In genomic region chr15:6601330-6601729, GRCm38 (mm10) we compare ENCODE assay signal across 23 mouse cellular contexts.
DNase-seq lines count a peak whose midpoint lies in the region; ATAC-seq and TF ChIP-seq lines count a peak whose summit lies in the region.
"Had no signal": no experiment of that assay in that cellular context is flagged by ENCODE, and none has a peak within 500 bp of the region (broad histone marks: within the 10 kb centered on the region; RNA-seq: fewer than 3 reads in every experiment).

No protein-coding gene starts in this region.

- no peaks in the 10 kb centered on the region; the same call in 1 of the 2 replicates for H3K36me3 ChIP-seq in thymus, adult 2 months (ENCODE audit: control insufficient read depth, insufficient read depth, low read length)
- H3K36me3 ChIP-seq in kidney, embryonic 16.5 days (ENCODE audit: insufficient read depth, low read length), result no peaks in the 10 kb centered on the region
- H3K36me3 ChIP-seq: embryonic facial prominence, embryonic 10.5 days; forebrain, embryonic 15.5 days; limb, embryonic 12.5 days; midbrain, embryonic 13.5 days had no signal

- H3K27ac ChIP-seq in thymus, adult 2 months (ENCODE audit: control insufficient read depth, insufficient read depth, low read length), result peak overlapping the region; percentile 84
- no peak overlapping the region for H3K27ac ChIP-seq in kidney, embryonic 16.5 days (ENCODE audit: low read length)
- H3K27ac ChIP-seq: embryonic facial prominence, embryonic 10.5 days; forebrain, embryonic 15.5 days; gastrocnemius, adult 2 months; heart, adult 2 months; hindbrain, embryonic 14.5 days; left cerebral cortex, adult 2 months; limb, embryonic 12.5 days; midbrain, embryonic 13.5 days had no signal

- peaks cover 18% of the 10 kb centered on the region for H3K4me1 ChIP-seq in thymus, adult 2 months (replicated peaks; ENCODE audit: control insufficient read depth, insufficient read depth, low read length)
- H3K4me1 ChIP-seq in kidney, embryonic 16.5 days (ENCODE audit: insufficient read depth, low read length), result no peaks in the 10 kb centered on the region
- H3K4me1 ChIP-seq: embryonic facial prominence, embryonic 10.5 days; forebrain, embryonic 15.5 days; limb, embryonic 12.5 days; midbrain, embryonic 13.5 days had no signal

- no peak overlapping the region for H3K9ac ChIP-seq in kidney, embryonic 16.5 days (replicated peaks; ENCODE audit: low read length)
- H3K9ac ChIP-seq: forebrain, embryonic 15.5 days; hindbrain, embryonic 14.5 days; limb, embryonic 12.5 days; lung, embryonic 14.5 days; midbrain, embryonic 13.5 days had no signal

- peak; percentile 86 for DNase-seq in heart, adult 11 months
- DNase-seq in heart, postnatal 36 days, result no peak
- no peak for DNase-seq in thymus, adult 2 months
- no peak for DNase-seq in thymus, adult 18-20 months
- peak; percentile 87 for DNase-seq in naive thymus-derived CD4-positive, alpha-beta T cell, adult 2 months (ENCODE audit: low read depth)
- no peak for DNase-seq in heart, adult 9 months (ENCODE audit: low spot score in 2 of 2)
- DNase-seq: adrenal gland, postnatal 25 days; cerebellum, postnatal 25 days; gastrocnemius, adult 2 months; heart, adult 2 months; kidney, adult 2 months; kidney, postnatal 4 days; lung, embryonic 14.5 days; right cerebral cortex, postnatal 25 days had no signal

- TF ChIP-seq CTCF in thymus, adult 2 months (IDR thresholded peaks at IDR 0.05; ENCODE audit: borderline replicate concordance, control insufficient read depth, extremely low read depth, insufficient read depth, low read length, poor library complexity), result no peak

- no peak overlapping the region for H3K4me2 ChIP-seq in kidney, embryonic 16.5 days (replicated peaks; ENCODE audit: low read depth, low read length)
- H3K4me2 ChIP-seq: forebrain, embryonic 15.5 days; hindbrain, embryonic 14.5 days; limb, embryonic 12.5 days; lung, embryonic 14.5 days; midbrain, embryonic 13.5 days had no signal

- intact Hi-C loops in heart, postnatal 36 days (cut with DNase I), result no loop called here

- peak; percentile 92 for ATAC-seq in granulocyte monocyte progenitor cell, adult 5-6 weeks (replicated peaks; ENCODE audit: poor library complexity, severe bottlenecking)
- no peak for ATAC-seq in kidney, embryonic 16.5 days (ENCODE audit: low FRiP score, low TSS enrichment)
- ATAC-seq: forebrain, embryonic 15.5 days; midbrain, embryonic 13.5 days had no signal

- WGBS in thymus, adult 2 months, result 3% methylated on average over 6 of the region's 6 CpGs
- WGBS in kidney, embryonic 16.5 days, result 77% methylated on average over 6 of the region's 6 CpGs

- H3K4me3 ChIP-seq in thymus, adult 2 months (ENCODE audit: control insufficient read depth, insufficient read depth, low read length), result no peak overlapping the region
- H3K4me3 ChIP-seq in kidney, embryonic 16.5 days (ENCODE audit: low read length), result no peak overlapping the region
- H3K4me3 ChIP-seq: embryonic facial prominence, embryonic 10.5 days; erythroblast, embryonic 14.5 days; forebrain, embryonic 15.5 days; gastrocnemius, adult 2 months; heart, adult 2 months; left cerebral cortex, adult 2 months; limb, embryonic 12.5 days; midbrain, embryonic 13.5 days had no signal

- TF ChIP-seq POLR2A in thymus, adult 2 months (IDR thresholded peaks at IDR 0.05; ENCODE audit: control insufficient read depth, extremely low read depth, insufficient read depth, low read length, poor library complexity), result no peak

- no peaks in the 10 kb centered on the region for H3K9me3 ChIP-seq in kidney, embryonic 16.5 days (ENCODE audit: low read length)
- H3K9me3 ChIP-seq: embryonic facial prominence, embryonic 10.5 days; forebrain, embryonic 15.5 days; limb, embryonic 12.5 days; midbrain, embryonic 13.5 days had no signal

- no peaks in the 10 kb centered on the region for H3K27me3 ChIP-seq in thymus, adult 2 months (ENCODE audit: control insufficient read depth, insufficient read depth, low read length)
- no peaks in the 10 kb centered on the region for H3K27me3 ChIP-seq in kidney, embryonic 16.5 days (ENCODE audit: insufficient read depth, low read length)
- H3K27me3 ChIP-seq: forebrain, embryonic 15.5 days; limb, embryonic 12.5 days; midbrain, embryonic 13.5 days had no signal

Comparison
In these comparisons a context has a peak if more than half of its experiments do, and no peak if none do; other contexts are left out.
1. DNase-seq: peak in heart, adult 11 months (single experiment) and naive thymus-derived CD4-positive, alpha-beta T cell, adult 2 months (single experiment); none in heart, postnatal 36 days (0 of 2), thymus, adult 2 months (single experiment), thymus, adult 18-20 months (0 of 2) and heart, adult 9 months (0 of 2).